Mouse (Mus musculus) ES-Bruce4 (cell line): ENCODE measurements around the gene Ampd3.

Experiments
- CTCF ChIP-seq: IDR thresholded peaks from one replicate; pipeline ENCODE4 v1.8.1; 2011; ENCODE audit warnings: low read depth, low read length
- POLR2A ChIP-seq: IDR thresholded peaks from one replicate; pipeline ENCODE4 v1.8.1; 2011; ENCODE audit warnings: low read length; ENCODE audit not compliant: insufficient read depth

DNA sequence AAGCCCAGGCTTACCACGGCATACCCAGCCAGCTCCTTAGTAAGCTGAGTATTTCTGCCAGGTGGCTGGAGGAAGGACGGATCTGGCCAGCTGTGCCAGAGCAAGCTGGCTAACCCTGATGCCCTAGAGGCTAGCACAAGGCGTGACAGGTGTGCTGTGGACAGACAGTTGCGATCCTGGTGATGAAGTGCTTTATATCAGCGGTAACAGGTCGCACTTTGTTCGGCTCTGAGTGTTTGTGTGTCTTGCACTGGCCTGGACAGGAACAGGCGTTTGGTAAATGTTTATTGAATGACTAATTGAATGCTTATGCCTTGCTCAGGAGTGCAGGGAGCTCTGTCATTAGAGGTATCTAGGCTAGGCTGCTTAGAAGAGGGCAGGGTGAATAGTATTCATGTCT is 17.0 kb downstream of the Ampd3 start:
- TF ChIP-seq POLR2A: no peak
- no peak for TF ChIP-seq CTCF
